Mouse (Mus musculus): ENCODE data around the gene Ercc6.
A peak's percentile ranks its signal among the peaks of the same experiment; 100 is the strongest.

The Ercc6 gene

DNA sequence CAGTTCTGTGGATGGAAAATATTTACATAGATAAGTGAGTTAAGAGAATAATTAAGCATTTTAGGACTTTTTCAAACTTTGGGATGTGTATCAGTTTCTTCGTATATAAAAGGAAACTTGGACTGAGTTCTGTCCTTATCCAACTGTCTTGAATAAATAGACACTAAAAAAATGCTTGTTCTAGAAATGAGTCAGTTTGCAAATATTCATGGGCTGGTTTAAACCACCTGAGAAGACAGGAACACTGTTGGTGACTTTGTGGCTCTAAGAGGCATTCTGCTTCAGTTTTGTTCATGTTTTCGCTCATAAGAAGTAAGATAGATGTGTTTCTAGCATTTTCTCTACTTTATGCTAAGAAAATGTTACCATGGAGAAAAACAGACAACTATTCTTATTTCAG lies 5.2 kb downstream of the Ercc6 start:
- no peak for DNase-seq (ENCODE audit: low spot score in 2 of 2)

DNA sequence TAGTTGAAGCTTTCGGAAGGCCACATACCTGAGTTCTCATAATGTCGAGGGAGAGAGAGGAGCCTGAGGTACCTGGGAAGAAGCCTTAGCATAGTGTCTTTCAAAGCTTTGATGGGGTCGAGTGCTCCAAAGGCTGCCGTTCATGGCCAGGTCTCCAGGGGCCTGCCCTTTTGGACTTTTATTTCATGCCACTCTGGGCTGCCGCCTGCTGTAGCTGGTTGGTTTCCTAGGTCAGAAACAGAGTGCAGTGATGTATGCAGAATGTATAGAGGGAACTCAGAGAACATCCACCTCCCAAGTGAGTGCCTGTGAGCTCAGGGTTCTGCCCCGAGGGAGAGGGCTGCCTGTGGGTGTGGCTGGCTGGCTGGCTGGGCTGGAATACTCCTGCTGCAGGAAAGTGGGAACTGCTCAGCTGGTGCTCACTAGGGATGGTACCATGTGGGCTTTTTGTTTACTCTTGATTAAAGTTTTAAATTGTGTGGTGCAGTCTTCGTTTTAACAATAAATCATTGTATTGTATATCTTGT lies 7.1 kb downstream of the Ercc6 start:
- no peak for DNase-seq (ENCODE audit: low spot score in 2 of 2)

DNA sequence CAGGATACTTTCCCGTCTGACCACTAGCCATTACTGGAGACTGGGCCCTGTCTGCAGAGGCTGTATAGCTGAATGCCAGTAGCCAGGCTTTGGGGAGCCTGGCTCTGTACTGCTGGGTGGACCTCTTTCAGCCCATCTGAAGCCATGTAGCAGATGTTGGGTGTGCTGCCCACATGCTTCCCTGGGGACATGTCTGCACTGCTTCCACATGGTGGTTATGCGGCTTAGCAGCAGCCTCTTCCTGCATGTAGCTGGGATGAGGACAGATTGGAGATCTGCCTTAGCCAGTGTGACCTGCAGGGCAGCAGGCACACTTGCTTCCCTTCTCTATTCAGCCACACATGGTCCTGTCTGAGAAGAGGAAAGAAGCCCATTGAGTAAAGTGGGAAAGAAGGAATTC lies 9.0 kb downstream of the Ercc6 start:
- DNase-seq (ENCODE audit: low spot score in 2 of 2) = no peak

DNA sequence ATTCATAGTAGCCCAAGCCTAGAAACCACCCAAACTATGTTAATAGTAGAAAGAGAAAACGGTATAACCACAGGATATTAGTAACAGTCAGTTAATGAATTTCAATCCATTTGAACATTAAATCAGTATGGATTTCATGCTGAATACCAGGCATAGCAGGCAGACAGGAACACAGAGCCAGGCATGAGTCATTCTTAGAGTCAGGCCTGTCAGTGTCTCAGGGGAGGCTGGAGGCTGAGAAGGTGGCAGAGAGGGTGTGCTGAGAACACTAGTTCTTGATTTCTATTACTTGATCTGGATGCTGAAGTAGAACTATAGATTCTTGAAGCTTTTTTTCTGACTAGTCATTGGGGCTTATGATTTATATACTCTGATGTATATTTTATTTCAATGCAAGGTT lies 10.8 kb downstream of the Ercc6 start:
- DNase-seq (ENCODE audit: low spot score in 2 of 2) = no peak

GRCm38 (mm10) chr14:32525996-32526705 lies 12.8 kb downstream of the Ercc6 start:
- DNase-seq (ENCODE audit: low spot score in 2 of 2) = no peak

DNA sequence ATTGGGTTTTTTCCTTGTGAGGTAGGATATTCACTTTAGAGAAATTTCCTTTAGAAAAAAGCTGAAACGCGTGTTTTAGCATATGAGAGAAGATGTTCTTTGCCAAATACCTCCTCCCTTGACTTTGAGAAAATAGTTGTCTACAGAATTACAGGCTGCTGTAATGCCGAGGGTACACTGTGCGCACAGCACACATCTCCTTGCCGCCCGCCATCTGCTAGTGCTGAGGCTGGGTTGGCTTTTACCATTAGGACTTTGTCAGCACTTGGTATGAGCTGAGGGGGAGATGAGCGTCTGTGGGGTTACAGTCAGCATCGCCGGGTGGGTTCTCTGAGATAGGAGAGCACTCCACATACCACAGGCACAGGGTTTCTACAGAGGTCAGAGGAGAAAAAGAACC lies 13.9 kb downstream of the Ercc6 start:
- no peak for DNase-seq (ENCODE audit: low spot score in 2 of 2)

DNA sequence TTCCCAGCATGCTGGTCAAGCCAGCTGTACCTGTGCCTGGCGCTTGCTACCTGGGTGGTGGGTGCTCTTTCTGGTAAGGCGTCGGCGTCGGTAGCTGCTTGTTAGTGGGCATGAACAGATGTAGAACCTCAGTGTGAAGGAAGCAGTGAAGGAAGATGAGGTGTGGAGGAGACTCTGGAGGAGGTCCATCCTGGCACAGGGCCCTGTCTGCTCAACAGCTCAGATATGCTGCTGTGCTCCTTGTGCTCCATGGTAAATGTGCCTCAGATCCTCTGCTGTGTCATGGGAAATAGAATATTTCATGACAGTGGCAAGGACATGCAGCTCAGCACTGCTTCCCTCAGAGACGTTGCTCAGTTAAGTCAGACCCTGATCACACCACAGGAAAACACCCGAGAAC lies 15.7 kb downstream of the Ercc6 start:
- no peak for DNase-seq (ENCODE audit: low spot score in 2 of 2)

- peak in 1 of 2 experiments; percentile 44 for DNase-seq (ENCODE audit: low spot score in 2 of 2)
Measured at GRCm38 (mm10) chr14:32530896-32531295, 17.6 kb downstream of the Ercc6 start.

DNA sequence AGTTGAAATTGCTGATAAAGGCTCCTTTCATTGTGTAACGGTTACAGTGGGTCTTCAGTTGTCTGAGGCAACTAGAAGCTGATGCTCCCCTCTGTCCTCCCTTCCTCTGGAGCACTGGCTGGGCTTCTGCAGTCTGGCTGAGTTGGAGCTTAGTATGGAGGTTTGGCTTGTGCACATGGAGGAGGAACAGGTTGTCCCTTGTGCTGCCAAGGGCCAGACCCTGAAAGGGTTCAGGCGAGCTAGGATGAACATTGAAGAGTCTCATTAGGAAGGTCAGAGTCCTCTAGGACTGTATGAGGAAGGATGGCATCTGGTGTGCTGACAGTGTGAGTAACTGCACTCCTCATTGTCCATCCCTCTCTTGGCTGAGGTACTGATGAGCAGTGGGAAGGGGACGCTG lies 18.1 kb downstream of the Ercc6 start:
- no peak for DNase-seq (ENCODE audit: low spot score in 2 of 2)

- no peak for DNase-seq (ENCODE audit: low spot score in 2 of 2)
Measured at GRCm38 (mm10) chr14:32532381-32533147, 19.2 kb downstream of the Ercc6 start.

DNA sequence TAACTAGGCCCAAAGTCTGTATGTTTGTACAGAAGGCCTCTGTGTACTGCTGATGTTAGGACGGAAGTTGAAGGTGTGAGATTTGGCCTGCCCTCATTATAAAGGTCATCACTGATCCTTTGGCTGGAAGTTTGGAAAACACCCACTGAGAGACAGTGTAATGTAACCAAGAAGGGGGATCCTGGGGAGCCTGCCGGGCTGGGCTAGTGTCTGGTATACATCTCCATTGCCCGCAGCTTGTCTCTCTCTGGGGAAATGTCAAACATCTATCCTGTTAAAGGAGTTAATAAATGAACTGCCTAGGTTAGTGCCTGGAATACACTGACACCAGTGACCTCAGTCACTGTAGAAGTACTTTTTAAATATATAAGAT lies 19.8 kb downstream of the Ercc6 start:
- DNase-seq (ENCODE audit: low spot score in 2 of 2) = no peak

- no peak for DNase-seq (ENCODE audit: low spot score in 2 of 2)
Measured at GRCm38 (mm10) chr14:32533656-32534055, 20.3 kb downstream of the Ercc6 start.

DNA sequence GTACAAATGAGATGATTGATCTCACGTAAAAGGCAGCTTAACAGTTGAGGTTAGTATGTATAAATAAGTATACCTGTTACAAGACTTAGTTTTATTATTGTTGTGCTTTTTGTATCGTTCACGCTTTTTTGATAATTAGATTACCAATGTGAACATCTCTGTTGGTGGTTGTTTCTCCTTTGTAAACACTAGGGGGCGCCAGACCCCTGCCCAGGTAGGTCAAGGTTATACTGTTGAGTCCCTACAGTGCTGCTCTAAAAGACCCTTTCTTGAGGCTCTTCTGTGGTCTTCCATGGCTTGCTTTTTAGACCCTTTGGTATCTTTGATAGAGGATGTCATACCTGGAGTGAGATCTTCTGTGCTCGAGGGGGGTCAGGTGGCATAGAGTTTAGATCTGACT lies 20.8 kb downstream of the Ercc6 start:
- DNase-seq (ENCODE audit: low spot score in 2 of 2) = no peak

- DNase-seq (ENCODE audit: low spot score in 2 of 2) = no peak
Measured at GRCm38 (mm10) chr14:32536763-32537162, 23.4 kb downstream of the Ercc6 start.

GRCm38 (mm10) chr14:32538115-32538514 lies 24.8 kb downstream of the Ercc6 start:
- DNase-seq (ENCODE audit: low spot score in 2 of 2) = no peak

DNA sequence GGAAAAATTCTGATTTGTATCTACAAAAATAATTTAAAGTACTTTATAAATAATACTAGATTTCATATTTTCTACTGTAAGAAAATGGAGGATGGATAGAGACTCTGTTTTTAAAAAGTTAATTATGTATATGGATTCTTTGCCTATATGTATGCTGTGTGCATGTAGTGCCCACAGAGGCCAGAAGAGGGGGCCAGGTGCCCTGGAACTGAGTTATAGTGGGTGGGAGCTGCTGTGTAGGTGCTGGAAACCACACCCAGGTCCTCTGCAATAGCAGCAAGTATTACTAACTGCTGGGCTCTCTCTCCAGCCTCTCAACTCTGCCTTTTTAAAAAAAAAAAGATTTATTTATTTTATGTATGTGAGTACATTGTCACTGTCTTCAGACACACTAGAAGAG lies 29.8 kb downstream of the Ercc6 start:
- no peak for DNase-seq (ENCODE audit: low spot score in 2 of 2)

DNA sequence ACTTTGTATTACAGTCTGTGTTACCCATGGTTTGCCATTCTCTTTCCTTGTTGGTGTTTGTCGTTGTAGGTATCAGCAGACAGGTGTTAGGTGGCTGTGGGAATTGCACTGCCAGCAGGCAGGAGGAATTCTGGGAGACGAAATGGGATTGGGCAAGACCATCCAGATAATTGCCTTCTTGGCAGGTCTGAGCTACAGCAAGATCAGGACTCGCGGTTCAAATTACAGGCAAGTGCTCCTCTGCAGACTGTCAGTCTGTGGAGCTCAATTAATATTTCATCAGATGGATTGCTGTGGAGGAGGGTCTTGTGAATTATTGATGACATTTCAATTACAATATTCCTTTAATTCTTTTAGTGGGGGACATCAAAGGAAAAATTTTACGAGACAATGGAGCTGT lies 33.4 kb downstream of the Ercc6 start:
- DNase-seq (ENCODE audit: low spot score in 2 of 2) = no peak

- DNase-seq (ENCODE audit: low spot score in 2 of 2) = no peak
Measured at GRCm38 (mm10) chr14:32551854-32552253, 38.5 kb downstream of the Ercc6 start.

DNA sequence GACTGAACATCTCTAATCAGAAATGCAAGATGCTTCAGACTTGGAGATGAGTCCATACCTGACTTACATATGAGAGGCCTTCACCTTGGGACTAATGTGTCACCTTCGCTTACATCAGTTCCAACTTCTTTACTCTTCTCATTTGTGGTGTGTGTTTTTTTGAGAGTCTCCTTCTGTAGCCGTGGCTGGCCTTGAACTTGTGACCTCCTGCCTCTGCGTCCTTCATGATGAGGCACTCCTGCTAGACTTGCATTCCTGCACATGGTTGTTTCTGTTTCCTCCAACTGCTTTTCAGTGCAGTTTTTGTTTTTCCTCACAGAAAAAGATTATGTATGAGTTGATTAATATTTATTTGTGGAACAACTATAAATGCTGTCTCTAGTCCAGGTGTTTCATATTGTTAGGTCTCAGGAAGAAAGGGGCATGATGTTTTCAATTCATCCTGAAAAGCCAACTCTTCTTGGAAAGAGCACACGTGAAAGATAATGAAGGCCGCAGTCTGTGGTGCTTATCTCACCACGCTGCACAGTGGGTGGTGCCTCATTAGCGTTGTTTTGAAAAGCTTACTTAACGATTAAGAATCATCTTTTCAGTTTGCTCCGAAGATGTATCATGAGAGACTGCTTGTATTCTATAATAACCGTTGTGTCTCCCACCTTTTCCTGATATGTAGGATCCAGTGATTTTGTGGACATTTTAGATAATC lies 40.0 kb downstream of the Ercc6 start:
- no peak for DNase-seq (ENCODE audit: low spot score in 2 of 2)

- DNase-seq (ENCODE audit: low spot score in 2 of 2) = no peak
Measured at GRCm38 (mm10) chr14:32554860-32555526, 41.7 kb downstream of the Ercc6 start.

DNA sequence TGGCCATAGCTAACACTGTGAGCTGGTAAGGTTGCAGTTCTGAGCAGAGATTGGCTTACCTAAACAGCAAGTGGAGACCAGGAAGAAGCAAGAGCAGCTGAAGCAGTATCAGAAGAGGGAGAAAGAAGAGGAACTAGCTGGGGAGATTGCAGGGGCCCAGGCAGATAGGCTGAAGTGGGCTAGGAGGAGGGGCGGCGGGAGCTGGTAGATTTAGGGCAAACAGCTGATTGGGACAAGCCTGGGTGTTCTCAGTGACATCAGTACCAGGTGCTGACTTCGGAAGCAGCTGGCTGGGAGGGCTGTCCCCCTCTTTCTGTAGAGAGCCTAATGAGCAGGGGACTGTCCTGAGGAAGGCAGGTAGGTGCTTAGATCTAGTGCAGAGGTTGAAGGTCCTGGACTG lies 48.1 kb downstream of the Ercc6 start:
- DNase-seq (ENCODE audit: low spot score in 2 of 2) = no peak

- no peak for DNase-seq (ENCODE audit: low spot score in 2 of 2)
Measured at GRCm38 (mm10) chr14:32563661-32564060, 50.3 kb downstream of the Ercc6 start.
